Mouse (Mus musculus) ES-E14 (cell line): ENCODE results near the gene Vps33a. TPM values are rescaled to one million over a fixed set of nuclear protein-coding genes. Genes with fewer than 3 reads are reported as not detected.

Source experiments
- DNase-seq: peaks from one replicate; pipeline ENCODE4 v3.0.0-alpha.2; 2013; ENCODE audit warnings: low read depth, low spot score
- H3K27ac ChIP-seq: 2 replicates; pipeline ENCODE4 v1.5.1; 2012; ENCODE audit warnings: low read depth, mild to moderate bottlenecking, low read length, moderate library complexity, mixed read lengths; ENCODE audit not compliant: poor library complexity, insufficient read depth, severe bottlenecking
- H3K36me3 ChIP-seq: 2 replicates; pipeline ENCODE4 v1.6.1; 2012; ENCODE audit warnings: mild to moderate bottlenecking, low read length, moderate library complexity, mixed read lengths; ENCODE audit not compliant: control insufficient read depth, poor library complexity, insufficient read depth, severe bottlenecking
- H3K4me1 ChIP-seq, 2 experiments: fragments of 150-350 bp in 1 of 2; sonication (generic) in 1 of 2; 2 replicates each; pipeline ENCODE4 v1.6.1; 2012; ENCODE audit warnings: low read length in 2 of 2, mild to moderate bottlenecking in 1 of 2, mixed read lengths in 1 of 2; ENCODE audit not compliant: control insufficient read depth in 2 of 2, insufficient read depth in 2 of 2, poor library complexity in 1 of 2
- H3K4me3 ChIP-seq, 2 experiments: fragments of 150-350 bp in 1 of 2; sonication (generic) in 1 of 2; 2 replicates each; pipeline ENCODE4 v1.5.1; 2012; ENCODE audit warnings: low read length in 2 of 2, low read depth in 1 of 2, mild to moderate bottlenecking in 1 of 2, mixed read lengths in 1 of 2; ENCODE audit not compliant: insufficient read depth in 1 of 2, poor library complexity in 1 of 2, severe bottlenecking in 1 of 2
- H3K9ac ChIP-seq: 2 replicates; pipeline ENCODE4 v1.6.1; 2012; ENCODE audit warnings: low read depth, mild to moderate bottlenecking, low read length, mixed read lengths; ENCODE audit not compliant: poor library complexity, insufficient read depth, severe bottlenecking
- H3K9me3 ChIP-seq: fragments of 150-350 bp; sonication (generic); 2 replicates; pipeline ENCODE4 v1.6.1; 2012; ENCODE audit warnings: low read depth, mild to moderate bottlenecking, low read length; ENCODE audit not compliant: control insufficient read depth, insufficient read depth
- CHD2 ChIP-seq: IDR thresholded peaks from 2 replicates; pipeline ENCODE4 v1.6.1; 2014; ENCODE audit warnings: mild to moderate bottlenecking, low read depth, low read length, inconsistent platforms
- HCFC1 ChIP-seq: IDR thresholded peaks from 2 replicates; pipeline ENCODE4 v1.6.1; 2012; ENCODE audit warnings: low read length, inconsistent platforms, borderline replicate concordance; ENCODE audit not compliant: insufficient read depth
- MAFK ChIP-seq: IDR thresholded peaks from 2 replicates; pipeline ENCODE4 v1.6.1; 2014; ENCODE audit warnings: mild to moderate bottlenecking, low read depth, low read length, inconsistent platforms; ENCODE audit not compliant: insufficient read depth
- ZC3H11A ChIP-seq: IDR thresholded peaks from 2 replicates; pipeline ENCODE4 v1.6.1; 2012; ENCODE audit warnings: low read depth, mild to moderate bottlenecking, inconsistent platforms, low read length, borderline replicate concordance
- ZNF384 ChIP-seq: IDR thresholded peaks from 2 replicates; pipeline ENCODE4 v1.6.1; 2012; ENCODE audit warnings: low read depth, low read length, inconsistent platforms
- in situ Hi-C, 2 experiments: fragments of 600-800 bp; cut with MboI; formaldehyde crosslinking; loops; one replicate each; pipeline ENCODE4 v1.15.1; 2025; ENCODE audit warnings: low sequenced_read_pairs in 2 of 2, inconsistent platforms in 1 of 2; ENCODE audit not compliant: unreplicated experiment in 2 of 2
- total RNA-seq: library from RNA; depleted of rRNA; stranded (reverse); fragments of 300-350 nt; gene quantifications from 2 replicates; pipeline ENCODE4 v1.2.3, GENCODE M21; 2012

Vps33a gene
- total RNA-seq, 1 experiment, result 23.0 TPM

DNA sequence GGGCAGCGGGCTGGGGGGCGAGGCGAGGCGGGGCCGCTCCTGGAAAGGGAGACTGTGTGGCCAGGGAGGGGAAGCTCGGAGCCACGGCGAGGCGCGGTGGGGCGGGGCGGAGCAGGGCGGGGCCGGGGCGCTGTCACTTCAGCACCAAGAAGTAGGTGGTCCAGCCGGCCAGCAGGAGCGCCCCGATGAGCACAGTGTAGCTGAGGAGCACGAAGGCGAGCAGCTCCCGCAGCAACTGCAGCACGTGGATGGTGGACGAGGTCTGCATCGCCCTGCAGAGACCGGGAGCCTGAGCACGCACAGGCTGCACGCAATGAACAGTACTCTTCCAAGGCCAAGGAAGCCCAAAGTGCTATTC, 48.5 kb downstream of the Vps33a start:
- Histone ChIP-seq H3K9me3 (no peaks in the 10 kb centered on the region), H3K9ac (peak overlapping the region; percentile 62), H3K36me3 (peaks cover 4% of the 10 kb centered on the region; the same call in 1 of the 2 replicates), H3K4me1 (peaks cover 0 to 4% of the 10 kb centered on the region in 2 experiments; a peak in 1 of 4 replicates), H3K4me3 (peak overlapping the region; percentile 84 to 89), H3K27ac (no peak overlapping the region)
- in situ Hi-C loops, result no loop called here
- no peak for TF ChIP-seq ZC3H11A
- no peak for TF ChIP-seq HCFC1
- no peak for TF ChIP-seq MAFK
- no peak for TF ChIP-seq CHD2
- TF ChIP-seq ZNF384, result no peak
- DNase-seq, result peak; percentile 56

- H3K9ac ChIP-seq, result peak within 1 kb of the TSS; percentile 93
- no peaks in the 10 kb centered on the region for H3K9me3 ChIP-seq
- H3K36me3 ChIP-seq, result peaks cover 2% of the 10 kb centered on the region; the same call in 1 of the 2 replicates
- in situ Hi-C loops, result no loop called here
- TF ChIP-seq CHD2 (no peak), ZC3H11A (no peak), ZNF384 (no peak), HCFC1 (peak; percentile 46; the same call in 1 of the 2 replicates), MAFK (no peak)
- H3K4me3 ChIP-seq, result peak within 1 kb of the TSS; percentile 84 to 89
- H3K4me1 ChIP-seq, result peaks cover 0 to 4% of the 10 kb centered on the region in 2 experiments; a peak in 1 of 4 replicates
- peak; percentile 99 for DNase-seq
- H3K27ac ChIP-seq, result peak within 1 kb of the TSS; percentile 50; the same call in 1 of the 2 replicates
These were observed 49.0 kb downstream of the Vps33a start, which contains the start of gene Diablo for GRCm38 (mm10) chr5:123523692-123524392. Diablo (minus strand) TSS chr5:123524176.

DNA sequence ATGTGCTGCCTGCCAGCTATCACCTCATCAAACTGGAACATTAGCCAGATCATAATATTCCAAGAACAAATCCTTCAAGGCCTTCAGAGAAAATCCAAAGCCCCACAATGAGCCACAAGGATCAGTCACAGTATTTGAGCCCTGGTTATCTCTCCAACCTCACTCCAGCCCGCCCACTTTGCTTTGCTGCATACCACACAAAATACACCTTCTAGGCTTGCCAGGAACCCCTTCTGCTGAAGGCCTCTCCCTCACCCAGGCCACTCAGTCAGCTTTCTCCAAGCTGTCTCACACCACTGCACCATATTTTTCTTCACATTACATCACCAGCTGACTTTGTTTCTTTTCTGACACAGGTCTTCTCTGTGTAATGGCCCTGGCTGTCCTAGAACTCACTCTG, 50.7 kb downstream of the Vps33a start:
- Histone ChIP-seq H3K9ac (no peak overlapping the region), H3K36me3 (peaks cover 4% of the 10 kb centered on the region; the same call in 1 of the 2 replicates), H3K27ac (no peak overlapping the region), H3K4me1 (peaks cover 0 to 4% of the 10 kb centered on the region in 2 experiments; a peak in 1 of 4 replicates), H3K9me3 (no peaks in the 10 kb centered on the region), H3K4me3 (no peak overlapping the region)
- TF ChIP-seq CHD2 (no peak), ZNF384 (no peak), HCFC1 (no peak), MAFK (no peak), ZC3H11A (no peak)
- DNase-seq, result no peak
- in situ Hi-C loops, result no loop called here

DNA sequence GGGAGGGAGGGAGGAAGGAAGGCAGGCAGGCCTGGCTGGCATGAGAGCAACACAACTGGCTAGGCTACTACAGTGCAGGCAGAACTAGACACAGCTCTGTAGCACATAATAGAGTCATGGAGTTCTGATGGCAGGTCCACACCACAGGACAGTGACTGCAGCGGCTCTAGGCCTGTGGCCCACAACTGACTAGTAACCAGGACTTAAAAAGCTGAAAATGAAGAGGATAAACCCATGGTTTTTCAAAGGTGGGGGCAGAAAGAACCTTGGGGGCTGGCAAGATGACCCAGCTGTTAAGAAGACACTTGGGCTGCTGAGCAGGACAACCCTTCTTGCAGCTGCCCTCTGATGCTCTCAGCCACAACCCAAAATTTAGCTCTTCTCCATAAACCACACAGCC, 51.2 kb downstream of the Vps33a start:
- H3K4me3 ChIP-seq, result no peak overlapping the region
- in situ Hi-C loops, result no loop called here
- no peak overlapping the region for H3K27ac ChIP-seq
- peaks cover 0 to 4% of the 10 kb centered on the region in 2 experiments; a peak in 1 of 4 replicates for H3K4me1 ChIP-seq
- no peaks in the 10 kb centered on the region for H3K9me3 ChIP-seq
- TF ChIP-seq ZNF384, result no peak
- no peak for TF ChIP-seq CHD2
- no peak for TF ChIP-seq HCFC1
- TF ChIP-seq ZC3H11A, result no peak
- TF ChIP-seq MAFK, result no peak
- peaks cover 4% of the 10 kb centered on the region; the same call in 1 of the 2 replicates for H3K36me3 ChIP-seq
- no peak for DNase-seq
- H3K9ac ChIP-seq, result no peak overlapping the region
